Mouse (Mus musculus): ENCODE measurements around the gene Hcar1.

Gene Hcar1

GRCm38 (mm10) chr5:123865365-123865764 is 14.5 kb downstream of the Hcar1 start, which contains the start of gene Hcar2:
Gene Hcar2, minus strand, starts transcription at chr5:123865499.
- no peak for DNase-seq (ENCODE audit: extremely low spot score, low read depth, low spot score)

GRCm38 (mm10) chr5:123863934-123864333 is 15.9 kb downstream of the Hcar1 start:
- DNase-seq (ENCODE audit: extremely low spot score, low read depth, low spot score): no peak

- DNase-seq (ENCODE audit: extremely low spot score, low read depth, low spot score): no peak
These were observed 17.2 kb downstream of the Hcar1 start for GRCm38 (mm10) chr5:123862374-123863350.

- no peak for DNase-seq (ENCODE audit: extremely low spot score, low read depth, low spot score)
These were observed 21.0 kb downstream of the Hcar1 start for GRCm38 (mm10) chr5:123858798-123859197.

GRCm38 (mm10) chr5:123854511-123854910 is 25.3 kb downstream of the Hcar1 start:
- DNase-seq (ENCODE audit: extremely low spot score, low read depth, low spot score): no peak

- no peak for DNase-seq (ENCODE audit: extremely low spot score, low read depth, low spot score)
These were observed 25.8 kb downstream of the Hcar1 start for GRCm38 (mm10) chr5:123853877-123854504.

GRCm38 (mm10) chr5:123851398-123851797 is 28.4 kb downstream of the Hcar1 start:
- no peak for DNase-seq (ENCODE audit: extremely low spot score, low read depth, low spot score)

- DNase-seq (ENCODE audit: extremely low spot score, low read depth, low spot score): no peak
These were observed 35.5 kb downstream of the Hcar1 start for GRCm38 (mm10) chr5:123844316-123844715.

GRCm38 (mm10) chr5:123843816-123844215 is 36.0 kb downstream of the Hcar1 start:
- DNase-seq (ENCODE audit: extremely low spot score, low read depth, low spot score): no peak

GRCm38 (mm10) chr5:123842935-123843282 is 36.9 kb downstream of the Hcar1 start:
- DNase-seq (ENCODE audit: extremely low spot score, low read depth, low spot score): no peak

- DNase-seq (ENCODE audit: extremely low spot score, low read depth, low spot score): no peak
These were observed 37.4 kb downstream of the Hcar1 start for GRCm38 (mm10) chr5:123842221-123842934.

- no peak for DNase-seq (ENCODE audit: extremely low spot score, low read depth, low spot score)
These were observed 42.4 kb downstream of the Hcar1 start for GRCm38 (mm10) chr5:123837371-123837770.

- DNase-seq (ENCODE audit: extremely low spot score, low read depth, low spot score): no peak
These were observed 45.0 kb downstream of the Hcar1 start for GRCm38 (mm10) chr5:123834836-123835235.

GRCm38 (mm10) chr5:123832309-123832708 is 47.5 kb downstream of the Hcar1 start:
- DNase-seq (ENCODE audit: extremely low spot score, low read depth, low spot score): no peak

- DNase-seq (ENCODE audit: extremely low spot score, low read depth, low spot score): no peak
These were observed 52.1 kb downstream of the Hcar1 start for GRCm38 (mm10) chr5:123827659-123828091.

All from hindlimb bud, embryonic 11.5 days (tissue).